Mouse (Mus musculus): ENCODE measurements around the gene Olfr180. TPM values are rescaled to one million over a fixed set of nuclear protein-coding genes. Genes with fewer than 3 reads are reported as not detected.

The Olfr180 gene
- not detected for total RNA-seq (2021)

DNA sequence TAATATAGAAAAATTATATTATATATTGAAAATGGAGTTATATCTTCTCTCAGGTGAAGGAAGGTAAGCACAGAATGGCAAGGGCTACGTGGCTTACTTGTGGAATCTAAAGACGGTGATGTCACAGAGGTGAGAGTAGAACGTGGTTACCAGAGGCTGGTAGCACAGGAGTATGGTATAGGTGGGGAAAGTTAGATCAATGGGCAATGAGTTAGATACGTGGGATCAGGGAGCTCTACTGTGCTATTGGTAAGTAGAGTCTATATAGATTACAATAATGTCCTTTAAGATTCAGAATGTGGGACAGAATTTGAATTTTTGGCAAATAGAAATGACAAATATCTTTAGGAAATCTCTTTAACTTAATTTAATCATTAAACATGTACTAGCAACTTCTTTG, at the start of gene Olfr180:
Olfr180 (minus strand) TSS at position 101 of the 400 bp plus-strand sequence.
- intact Hi-C loops (cut with DNase I): no loop called here
- no peak for DNase-seq

GRCm38 (mm10) chr16:58928655-58929054, 537 bp downstream of the Olfr180 start, which contains the start of gene Olfr181:
Gene Olfr181 (minus strand): TSS chr16:58928755.
- no peak for DNase-seq
- intact Hi-C loops (cut with DNase I): no loop called here

GRCm38 (mm10) chr16:58891963-58892362, 37.2 kb downstream of the Olfr180 start, which contains the start of gene Olfr178:
Gene Olfr178 (minus strand): TSS chr16:58892063.
- intact Hi-C loops (cut with DNase I): no loop called here

DNA sequence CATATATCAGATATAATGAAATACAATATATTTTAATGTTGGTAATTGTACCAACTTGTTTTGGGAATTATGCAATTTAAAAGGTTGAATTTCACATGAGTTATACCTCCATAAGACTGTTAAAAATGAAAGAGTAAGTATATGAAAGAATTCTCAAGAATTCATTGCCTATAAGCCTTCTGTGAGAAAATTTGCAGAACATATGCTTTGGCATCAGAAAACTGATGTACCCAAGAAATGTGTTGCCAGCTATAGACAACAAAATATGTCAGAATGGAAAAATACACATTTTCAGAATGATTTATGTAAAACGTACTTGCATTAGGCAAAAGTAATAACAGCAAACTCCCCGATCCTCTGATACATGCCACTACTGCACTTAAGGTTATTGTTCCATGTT, 44.8 kb downstream of the Olfr180 start:
- intact Hi-C loops (cut with DNase I): no loop called here
- DNase-seq: no peak

More at GRCm38 (mm10) chr16:58891963-58892362, 37.2 kb downstream of the Olfr180 start, which contains the start of gene Olfr178:
- DNase-seq: no peak

DNA sequence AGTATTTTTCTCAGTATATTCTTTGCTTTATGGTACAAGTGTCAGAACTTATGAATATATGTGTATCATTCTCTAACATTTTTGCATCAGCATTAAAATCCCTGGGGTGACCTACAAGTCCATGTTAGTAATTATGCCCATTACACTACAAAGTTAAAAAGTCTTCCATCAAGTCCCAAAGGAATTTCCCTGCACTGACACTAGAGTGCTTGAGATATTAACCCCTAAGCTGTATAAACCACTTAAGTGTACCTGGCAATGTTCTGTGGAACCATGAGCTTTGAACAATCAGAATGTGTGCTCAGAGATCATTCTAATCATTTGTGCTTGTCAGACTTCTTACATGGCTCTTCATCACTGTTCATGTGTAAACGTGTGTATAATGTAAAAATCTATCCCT, 54.5 kb downstream of the Olfr180 start, which contains the start of gene Olfr177:
Olfr177 (minus strand) TSS at position 101 of the 400 bp plus-strand sequence.
- intact Hi-C loops (cut with DNase I): no loop called here
- DNase-seq: no peak

Other genes with a start within 250 kb of the Olfr180 start
- not detected for gene Gpr15, start 210.3 kb downstream of the Olfr180 start, total RNA-seq (2021)
- gene Cldnd1, start 201.5 kb downstream of the Olfr180 start, total RNA-seq (2021): 10 to 100 TPM; 69.1 to 69.7 TPM
- gene Olfr172, start 166.2 kb downstream of the Olfr180 start, total RNA-seq (2021): not detected
- not detected for gene Olfr173, start 129.1 kb downstream of the Olfr180 start, total RNA-seq (2021)
- gene Olfr175-ps1, start 102.6 kb downstream of the Olfr180 start, total RNA-seq (2021): not detected
- not detected for gene Olfr177, start 54.6 kb downstream of the Olfr180 start, total RNA-seq (2021)
- not detected for gene Olfr178, start 37.3 kb downstream of the Olfr180 start, total RNA-seq (2021)
- not detected for gene Olfr181, start 637 bp downstream of the Olfr180 start, total RNA-seq (2021)
- not detected for gene Olfr183, start 66.0 kb upstream of the Olfr180 start, total RNA-seq (2021)
- not detected for gene Olfr186, start 100.9 kb upstream of the Olfr180 start, total RNA-seq (2021)
- not detected for gene Olfr187, start 110.4 kb upstream of the Olfr180 start, total RNA-seq (2021)
- gene Olfr190, start 148.6 kb upstream of the Olfr180 start, total RNA-seq (2021): not detected
- not detected for gene Olfr191, start 160.4 kb upstream of the Olfr180 start, total RNA-seq (2021)
- gene Olfr193, start 182.5 kb upstream of the Olfr180 start, total RNA-seq (2021): not detected
- not detected for gene Olfr194, start 191.7 kb upstream of the Olfr180 start, total RNA-seq (2021)
- not detected for gene Olfr195, start 217.7 kb upstream of the Olfr180 start, total RNA-seq (2021)
- not detected for gene Olfr196, start 241.1 kb upstream of the Olfr180 start, total RNA-seq (2021)